Mouse (Mus musculus) thymus, adult 2 months (tissue): ENCODE measurements around the gene Gm28047. TPM values are rescaled to one million over a fixed set of nuclear protein-coding genes. Genes with fewer than 3 reads are reported as not detected.

Experiments
- DNase-seq: peaks from one replicate; pipeline ENCODE4 v3.0.0; 2021
- H3K27ac ChIP-seq: fragments of 200-500 bp; 2 replicates; pipeline ENCODE4 v1.5.1; 2012; ENCODE audit warnings: low read length, control low read depth; ENCODE audit not compliant: control insufficient read depth, insufficient read depth
- H3K27me3 ChIP-seq: fragments of 200-500 bp; 2 replicates; pipeline ENCODE4 v1.6.1; 2012; ENCODE audit warnings: mild to moderate bottlenecking, low read length, moderate library complexity, mixed read lengths; ENCODE audit not compliant: control insufficient read depth, insufficient read depth
- H3K36me3 ChIP-seq: fragments of 200-500 bp; 2 replicates; pipeline ENCODE4 v1.6.1; 2012; ENCODE audit warnings: mild to moderate bottlenecking, low read length, moderate library complexity; ENCODE audit not compliant: control insufficient read depth, insufficient read depth
- H3K4me1 ChIP-seq: fragments of 200-500 bp; replicated peaks from 2 replicates; pipeline ENCODE4 v1.6.1; 2012; ENCODE audit warnings: low read length; ENCODE audit not compliant: control insufficient read depth, insufficient read depth
- H3K4me3 ChIP-seq: fragments of 200-500 bp; 2 replicates; pipeline ENCODE4 v1.5.1; 2012; ENCODE audit warnings: mild to moderate bottlenecking, low read length, control low read depth, moderate library complexity; ENCODE audit not compliant: control insufficient read depth, insufficient read depth
- CTCF ChIP-seq: fragments of 200-500 bp; IDR thresholded peaks from 2 replicates; pipeline ENCODE4 v1.5.1; 2012; ENCODE audit warnings: mild to moderate bottlenecking, control low read depth, low read length, moderate library complexity, borderline replicate concordance; ENCODE audit not compliant: control insufficient read depth, poor library complexity, insufficient read depth; ENCODE audit errors: extremely low read depth
- POLR2A ChIP-seq: fragments of 200-500 bp; IDR thresholded peaks from 2 replicates; pipeline ENCODE4 v1.6.1; 2012; ENCODE audit warnings: mild to moderate bottlenecking, low read length, control low read depth, moderate library complexity; ENCODE audit not compliant: control insufficient read depth, poor library complexity, insufficient read depth; ENCODE audit errors: extremely low read depth
- WGBS: fragments of 180-500 bp; shearing (Covaris S2); methylation state at CpG from one replicate; pipeline ENCODE4 v1.1.7; 2018; 5-methylcytosine and 5-hydroxymethylcytosine counted together
- polyA plus RNA-seq: library from polyadenylated mRNA; depleted of rRNA; stranded (reverse); fragments of >200 nt; gene quantifications from 2 replicates; pipeline ENCODE4 v1.2.3, GENCODE M21; 2012

The Gm28047 gene
- polyA plus RNA-seq, 1 experiment, result not detected

DNA sequence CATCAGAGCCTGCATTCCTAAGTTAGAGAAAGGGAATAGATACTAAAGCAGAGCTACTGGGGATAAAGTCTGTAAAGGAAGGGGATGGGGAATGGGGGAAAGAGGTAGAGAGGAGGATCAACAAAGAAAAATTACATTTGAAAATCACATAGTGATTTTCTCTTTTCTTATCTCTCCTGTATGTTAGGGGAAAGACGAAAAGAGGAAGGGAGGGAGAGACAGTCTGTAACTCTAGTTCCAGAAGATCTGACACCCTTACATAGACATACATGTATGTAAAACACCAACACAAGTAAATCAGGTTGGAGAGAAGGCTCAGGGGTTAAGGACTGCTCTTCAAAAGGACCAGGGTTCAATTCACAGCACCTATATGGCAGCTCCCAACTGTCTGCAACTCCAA is 43.7 kb downstream of the Gm28047 start:
- H3K4me1 ChIP-seq, result no peaks in the 10 kb centered on the region
- TF ChIP-seq POLR2A (no peak), CTCF (no peak)
- 75% methylated on average over 1 of the region's 1 CpGs for WGBS
- DNase-seq, result no peak
- no peaks in the 10 kb centered on the region for H3K36me3 ChIP-seq
- H3K27me3 ChIP-seq, result no peaks in the 10 kb centered on the region
- no peak overlapping the region for H3K4me3 ChIP-seq
- H3K27ac ChIP-seq, result no peak overlapping the region

DNA sequence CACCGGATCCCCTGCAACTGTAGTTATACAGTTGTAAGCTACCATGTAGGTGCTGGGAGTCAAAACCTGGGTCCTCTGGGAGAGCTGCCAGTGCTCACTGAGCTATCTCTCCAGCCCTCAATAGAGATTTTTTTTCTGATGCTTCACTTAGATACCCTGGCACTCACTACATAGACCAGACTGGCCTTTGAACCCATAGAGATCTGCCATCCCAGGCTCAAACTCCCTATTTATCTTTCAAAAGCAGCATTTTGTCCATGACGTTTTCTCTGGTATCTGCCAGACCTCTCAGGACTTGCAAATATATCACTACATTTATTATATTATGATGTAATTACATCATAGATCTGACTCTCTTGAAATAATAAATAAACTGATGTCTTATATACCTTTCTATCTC is 46.5 kb downstream of the Gm28047 start:
- Histone ChIP-seq H3K4me3 (no peak overlapping the region), H3K27me3 (no peaks in the 10 kb centered on the region), H3K27ac (no peak overlapping the region), H3K4me1 (no peaks in the 10 kb centered on the region), H3K36me3 (no peaks in the 10 kb centered on the region)
- no peak for DNase-seq
- WGBS, result 99% methylated on average over 2 of the region's 2 CpGs
- TF ChIP-seq CTCF (no peak), POLR2A (no peak)

DNA sequence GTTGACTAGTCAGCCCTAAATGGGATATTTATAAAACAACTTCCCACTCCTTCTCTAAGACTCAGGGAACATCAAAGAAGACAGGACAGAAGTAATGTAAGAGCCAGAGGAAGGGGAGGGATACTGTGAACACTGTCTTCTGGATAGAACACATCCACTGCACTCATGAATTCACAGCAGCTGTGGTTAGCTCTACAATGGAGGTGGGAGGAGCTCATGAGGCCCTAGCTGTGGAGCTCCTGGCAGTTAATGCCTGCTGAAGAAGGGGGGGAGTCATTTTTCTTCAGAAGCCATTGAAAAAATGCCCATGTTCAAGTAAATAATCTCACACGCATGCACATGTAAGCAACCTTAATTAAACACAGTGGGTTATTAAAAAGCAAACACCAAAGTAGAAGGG is 47.9 kb downstream of the Gm28047 start:
- Histone ChIP-seq H3K27ac (no peak overlapping the region), H3K4me3 (no peak overlapping the region), H3K27me3 (no peaks in the 10 kb centered on the region), H3K36me3 (no peaks in the 10 kb centered on the region), H3K4me1 (no peaks in the 10 kb centered on the region)
- WGBS, result 96% methylated on average over 1 of the region's 1 CpGs
- no peak for DNase-seq
- TF ChIP-seq CTCF (no peak), POLR2A (no peak)

DNA sequence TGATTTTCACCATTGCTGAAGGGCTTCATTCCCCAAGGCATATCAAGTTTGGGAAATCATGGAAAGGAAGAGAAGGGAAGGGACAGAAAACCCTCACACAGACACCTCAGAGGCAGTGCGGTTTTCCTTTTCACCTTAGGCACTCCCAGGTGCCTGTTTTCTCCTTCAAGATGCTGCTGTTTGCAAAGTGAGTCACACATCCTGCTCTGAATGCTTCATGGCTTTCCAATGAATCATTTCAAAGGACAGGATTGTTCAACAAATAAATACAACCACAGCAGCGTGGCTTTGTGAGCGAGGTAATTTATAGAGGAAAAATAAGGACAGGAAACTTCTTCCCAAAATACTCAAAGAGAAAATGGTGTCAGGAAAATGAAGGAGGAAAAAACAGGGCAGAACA is 52.8 kb downstream of the Gm28047 start:
- WGBS, result 94% methylated on average over 3 of the region's 3 CpGs
- no peaks in the 10 kb centered on the region for H3K4me1 ChIP-seq
- TF ChIP-seq CTCF (no peak), POLR2A (no peak)
- no peaks in the 10 kb centered on the region for H3K36me3 ChIP-seq
- DNase-seq, result no peak
- no peaks in the 10 kb centered on the region for H3K27me3 ChIP-seq
- H3K27ac ChIP-seq, result no peak overlapping the region
- H3K4me3 ChIP-seq, result no peak overlapping the region

DNA sequence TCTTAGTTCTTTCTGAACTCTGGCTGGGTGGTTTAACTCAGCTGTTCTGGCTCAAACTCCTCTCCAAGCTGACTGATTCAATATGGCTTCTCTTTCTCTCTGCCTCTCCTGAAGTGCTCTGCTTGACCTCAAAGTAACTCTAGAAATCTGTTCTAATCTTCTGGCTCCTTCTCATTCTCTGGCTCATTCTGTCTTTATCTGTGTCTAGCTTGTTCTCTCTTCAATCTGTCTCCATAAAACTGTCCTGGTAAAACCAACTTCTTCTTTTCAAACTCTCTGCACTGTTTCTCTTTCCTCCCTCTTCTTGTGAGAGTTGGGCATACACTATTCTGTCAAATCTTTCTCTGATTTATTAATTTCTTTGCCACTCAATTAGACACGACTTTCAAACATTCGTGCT is 57.0 kb downstream of the Gm28047 start:
- TF ChIP-seq CTCF (no peak), POLR2A (no peak)
- Histone ChIP-seq H3K27ac (no peak overlapping the region), H3K4me1 (no peaks in the 10 kb centered on the region), H3K27me3 (no peaks in the 10 kb centered on the region), H3K36me3 (peaks cover 6% of the 10 kb centered on the region), H3K4me3 (no peak overlapping the region)
- WGBS, result 57% methylated on average over 2 of the region's 2 CpGs
- no peak for DNase-seq

DNA sequence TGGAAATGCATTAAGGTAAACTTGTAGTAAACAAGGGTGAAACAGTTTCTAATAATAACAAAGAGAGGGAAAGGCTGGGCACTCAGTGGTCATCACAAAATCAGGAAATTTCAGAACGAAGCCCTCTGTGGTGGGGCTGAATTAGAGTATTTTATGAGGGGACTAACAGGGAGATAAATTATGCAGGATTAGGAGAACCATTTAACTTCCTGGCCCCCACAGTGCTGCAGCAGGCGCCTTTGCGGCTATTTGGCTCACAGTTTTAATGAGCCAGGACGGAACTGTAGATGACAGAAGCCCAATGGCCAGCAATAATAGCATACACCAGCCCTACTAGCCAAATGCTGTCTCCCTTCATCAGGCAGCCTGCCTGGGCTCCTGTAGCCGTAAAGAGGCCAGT is 61.2 kb downstream of the Gm28047 start:
- no peak for DNase-seq
- 98% methylated on average over 5 of the region's 5 CpGs for WGBS
- TF ChIP-seq POLR2A, result no peak
- TF ChIP-seq CTCF, result no peak
- no peaks in the 10 kb centered on the region for H3K4me1 ChIP-seq
- no peaks in the 10 kb centered on the region for H3K27me3 ChIP-seq
- no peak overlapping the region for H3K4me3 ChIP-seq
- H3K36me3 ChIP-seq, result peaks cover 11% of the 10 kb centered on the region
- H3K27ac ChIP-seq, result no peak overlapping the region

DNA sequence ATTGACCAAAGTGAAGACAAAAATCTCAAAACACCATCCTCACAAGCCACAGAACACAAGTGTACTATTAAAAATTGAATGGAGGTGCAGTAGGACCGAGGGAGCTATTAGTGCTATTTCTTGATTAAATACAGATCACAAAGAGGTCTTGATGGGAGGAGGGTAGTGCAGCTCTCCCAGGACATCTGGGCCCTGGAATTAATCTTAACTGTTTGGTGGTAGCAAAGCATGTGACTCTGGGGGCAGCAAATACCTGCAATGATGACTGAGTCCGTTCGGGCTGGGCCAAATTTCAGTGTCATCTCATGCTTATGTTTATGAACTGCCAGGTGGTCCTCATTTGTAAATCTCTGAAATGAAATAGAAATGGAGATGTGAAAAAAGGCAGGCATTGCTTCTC is 61.8 kb downstream of the Gm28047 start:
- Histone ChIP-seq H3K4me1 (no peaks in the 10 kb centered on the region), H3K36me3 (peaks cover 11% of the 10 kb centered on the region), H3K27ac (no peak overlapping the region), H3K4me3 (no peak overlapping the region), H3K27me3 (no peaks in the 10 kb centered on the region)
- no peak for DNase-seq
- no peak for TF ChIP-seq CTCF
- no peak for TF ChIP-seq POLR2A
- WGBS, result 98% methylated on average over 3 of the region's 3 CpGs
